Mouse (Mus musculus) forebrain, embryonic 10.5 days (tissue): ENCODE data around the gene Acot8. TPM values are rescaled to one million over a fixed set of nuclear protein-coding genes. Genes with fewer than 3 reads are reported as not detected.
"Not testable (repeated sequence)": the region's sequence is repeated elsewhere in the genome, so short reads cannot be mapped to it uniquely, and the experiment has no call there.

Experiments
- DNase-seq: peaks from one replicate; pipeline ENCODE4 v3.0.0-alpha.2; 2017; ENCODE audit warnings: low spot score; ENCODE audit errors: extremely low spot score
- H3K27ac ChIP-seq: fragments of 300-500 bp; sonication (generic); 2 replicates; pipeline ENCODE4 v1.5.1; 2016; ENCODE audit warnings: mild to moderate bottlenecking
- H3K27me3 ChIP-seq: fragments of 300-500 bp; sonication (generic); 2 replicates; pipeline ENCODE4 v1.6.1; 2016; ENCODE audit warnings: mild to moderate bottlenecking; ENCODE audit not compliant: poor library complexity, severe bottlenecking
- H3K36me3 ChIP-seq: fragments of 300-500 bp; sonication (generic); replicated peaks from 2 replicates; pipeline ENCODE4 v1.6.1; 2016; ENCODE audit warnings: mild to moderate bottlenecking, moderate library complexity
- H3K4me1 ChIP-seq: fragments of 300-500 bp; sonication (generic); 2 replicates; pipeline ENCODE4 v1.6.1; 2016
- H3K4me3 ChIP-seq: fragments of 300-500 bp; sonication (generic); 2 replicates; pipeline ENCODE4 v1.5.1; 2016; ENCODE audit warnings: mild to moderate bottlenecking, moderate library complexity
- H3K9me3 ChIP-seq: fragments of 300-500 bp; sonication (generic); 2 replicates; pipeline ENCODE4 v1.6.1; 2016; ENCODE audit warnings: mild to moderate bottlenecking, moderate library complexity
- WGBS: fragments of 180-500 bp; shearing (Covaris S2); methylation state at CpG from one replicate; pipeline ENCODE4 v1.1.7; 2016; 5-methylcytosine and 5-hydroxymethylcytosine counted together
- polyA plus RNA-seq: library from polyadenylated mRNA; unstranded; fragments of >200 nt; fragmentation: Nextera tagmentation; extraction: Ambion mirVana; gene quantifications from 2 replicates; pipeline ENCODE4 v1.2.1, GENCODE M21; 2016

The Acot8 gene
- polyA plus RNA-seq, 1 experiment from 2014 or later, result 15.3 TPM

DNA sequence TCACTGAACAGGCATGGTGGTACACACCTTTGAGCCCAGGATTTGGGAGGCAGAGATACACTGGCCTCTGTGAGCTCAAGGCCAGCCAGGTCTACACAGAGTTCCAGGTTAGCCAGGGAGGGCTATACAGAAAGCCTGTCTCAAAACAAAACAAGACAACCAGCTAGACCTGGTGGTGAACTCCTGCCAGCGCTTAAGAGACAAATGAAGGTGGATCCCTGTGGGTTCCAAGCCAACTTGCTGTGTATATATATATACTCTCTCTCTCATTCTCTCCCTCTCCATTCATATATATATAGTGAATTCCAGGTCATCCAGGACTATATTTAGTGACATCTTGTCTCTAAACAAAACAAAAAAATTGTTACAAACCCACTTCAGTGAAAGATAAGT, 765 bp downstream of the Acot8 start:
- Histone ChIP-seq H3K27me3 (no peaks in the 10 kb centered on the region), H3K4me1 (peaks cover 26% of the 10 kb centered on the region), H3K36me3 (peaks cover 46% of the 10 kb centered on the region), H3K9me3 (no peaks in the 10 kb centered on the region), H3K27ac (peak overlapping the region; percentile 91), H3K4me3 (peak overlapping the region; percentile 90)
- 60% methylated on average over 1 of the region's 1 CpGs for WGBS
- no peak for DNase-seq

DNA sequence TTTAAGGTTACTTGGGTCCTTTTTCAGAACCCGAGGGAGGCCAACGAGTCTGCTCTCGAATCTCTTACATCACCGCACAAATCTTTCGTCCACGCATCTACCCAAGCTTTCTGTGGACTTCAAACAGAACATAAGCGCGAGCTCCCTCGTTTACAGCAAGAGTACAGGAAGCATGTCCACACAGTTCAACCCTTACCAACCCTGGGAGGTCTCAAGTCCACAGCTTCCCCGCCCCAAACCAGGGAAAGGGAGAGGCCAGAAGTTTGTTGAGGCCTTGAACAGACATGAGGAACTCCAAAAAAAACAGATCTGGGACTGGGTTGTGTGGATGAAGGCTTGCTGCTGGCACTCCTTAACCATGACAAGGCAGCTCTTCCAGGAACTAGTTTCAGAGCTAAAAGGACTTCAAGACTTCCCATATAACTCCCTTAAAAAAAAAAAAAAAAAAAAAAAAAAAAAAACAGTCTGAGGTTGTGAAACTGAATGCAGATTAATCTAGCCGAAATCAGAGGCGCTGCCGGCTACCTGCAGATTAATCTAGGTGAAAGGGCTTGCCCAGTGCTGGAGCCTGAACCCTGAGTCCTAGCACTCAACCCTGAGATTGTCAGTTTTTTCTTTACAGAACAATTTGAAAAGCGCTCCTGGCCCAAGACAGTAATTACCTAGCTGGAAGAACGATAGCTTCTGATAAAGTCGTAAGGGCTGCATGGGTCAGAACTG, 1.3 kb downstream of the Acot8 start:
- H3K4me1 ChIP-seq, result peaks cover 26% of the 10 kb centered on the region
- WGBS, result 94% methylated on average over 16 of the region's 16 CpGs
- H3K36me3 ChIP-seq, result peaks cover 46% of the 10 kb centered on the region
- 0 out of 2 replicates have a peak overlapping the region, but pooled peaks have one; percentile 91 for H3K27ac ChIP-seq
- DNase-seq, result no peak
- H3K27me3 ChIP-seq, result no peaks in the 10 kb centered on the region
- H3K4me3 ChIP-seq, result peak overlapping the region; percentile 90
- no peaks in the 10 kb centered on the region for H3K9me3 ChIP-seq

DNA sequence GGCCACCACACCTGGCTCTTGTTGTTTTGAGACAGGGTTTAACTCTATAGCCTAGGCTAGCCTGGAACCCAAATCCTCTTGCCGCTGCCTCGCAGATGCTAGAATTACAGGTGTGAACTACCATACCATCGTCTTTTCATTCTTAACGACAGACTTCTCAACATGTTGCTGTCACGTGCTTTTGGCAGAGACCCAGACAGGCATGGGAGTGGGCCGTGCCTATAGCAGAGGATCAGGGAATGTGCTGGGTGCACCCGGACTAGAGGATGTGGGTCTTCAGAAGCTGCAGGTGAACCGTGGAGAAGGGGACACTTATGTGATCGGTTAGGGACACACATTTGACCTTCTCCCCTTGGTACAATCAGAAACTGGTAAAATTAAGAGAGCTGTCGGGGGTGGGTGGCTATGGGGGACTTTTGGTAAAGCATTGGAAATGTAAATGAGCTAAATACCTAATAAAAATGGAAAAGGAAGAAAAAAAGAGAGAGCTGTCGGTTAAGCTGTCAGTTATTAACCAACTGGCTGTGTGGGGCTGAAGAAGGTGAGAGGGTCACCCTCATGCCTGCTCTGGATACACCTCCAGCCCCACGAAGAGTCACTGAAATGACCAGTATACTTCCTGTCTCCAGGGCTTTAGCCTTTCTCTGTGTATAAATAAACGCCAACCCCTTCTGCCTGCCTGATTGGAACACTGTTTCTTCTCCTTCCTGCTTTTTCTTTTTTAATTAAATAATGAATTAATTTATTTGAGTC, 4.3 kb downstream of the Acot8 start:
- WGBS, result 93% methylated on average over 13 of the region's 13 CpGs
- Histone ChIP-seq H3K36me3 (peaks cover 72% of the 10 kb centered on the region), H3K9me3 (no peaks in the 10 kb centered on the region), H3K4me3 (no peak overlapping the region), H3K4me1 (peaks cover 14% of the 10 kb centered on the region), H3K27me3 (no peaks in the 10 kb centered on the region), H3K27ac (no peak overlapping the region)
- no peak for DNase-seq

DNA sequence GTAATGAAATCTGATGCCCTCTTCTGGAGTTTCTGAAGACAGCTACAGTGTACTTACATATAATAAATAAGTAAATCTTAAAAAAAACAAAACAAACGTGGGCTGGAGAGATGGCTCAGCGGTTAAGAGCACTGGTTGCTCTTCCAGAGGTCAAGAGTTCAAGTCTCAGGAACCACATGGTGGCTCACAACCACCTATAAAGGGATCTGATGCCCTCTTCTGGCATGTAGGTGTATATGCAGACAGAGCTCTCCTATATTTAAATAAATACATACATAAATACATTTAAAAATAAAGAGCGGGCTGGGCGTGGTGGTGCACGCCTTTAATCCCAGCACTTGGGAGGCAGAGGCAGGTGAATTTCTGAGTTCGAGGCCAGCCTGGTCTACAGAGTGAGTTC, 6.1 kb downstream of the Acot8 start:
- not testable (repeated sequence) for H3K9me3 ChIP-seq, H3K4me1 ChIP-seq, DNase-seq, H3K27ac ChIP-seq, H3K4me3 ChIP-seq, H3K27me3 ChIP-seq
- peaks cover 88% of the 10 kb centered on the region for H3K36me3 ChIP-seq
- WGBS, result 85% methylated on average over 6 of the region's 6 CpGs

DNA sequence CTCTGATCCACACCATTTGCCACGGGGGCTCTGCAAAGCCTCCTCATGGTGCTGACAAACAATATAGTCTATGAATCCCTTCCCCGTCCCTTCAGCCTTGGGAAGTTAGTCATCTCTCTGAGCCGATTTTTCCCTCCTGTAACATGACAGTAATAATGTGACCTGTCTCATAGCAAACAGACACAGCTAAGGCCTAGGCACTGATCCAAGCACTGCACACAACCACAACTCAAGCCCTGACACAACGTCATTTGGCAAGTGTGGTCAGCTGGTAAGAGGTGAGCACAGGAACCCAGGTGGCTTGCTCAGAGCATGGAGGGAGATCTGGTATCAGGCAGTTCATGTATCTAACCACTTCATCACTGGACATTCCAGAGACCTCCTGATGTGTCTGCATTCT, 8.8 kb downstream of the Acot8 start:
- H3K36me3 ChIP-seq, result peaks cover 94% of the 10 kb centered on the region
- H3K4me3 ChIP-seq, result no peak overlapping the region
- H3K27ac ChIP-seq, result no peak overlapping the region
- WGBS, result 87% methylated on average over 4 of the region's 4 CpGs
- H3K27me3 ChIP-seq, result no peaks in the 10 kb centered on the region
- peaks cover 2% of the 10 kb centered on the region; the same call in 1 of the 2 replicates for H3K4me1 ChIP-seq
- DNase-seq, result no peak
- H3K9me3 ChIP-seq, result no peaks in the 10 kb centered on the region

DNA sequence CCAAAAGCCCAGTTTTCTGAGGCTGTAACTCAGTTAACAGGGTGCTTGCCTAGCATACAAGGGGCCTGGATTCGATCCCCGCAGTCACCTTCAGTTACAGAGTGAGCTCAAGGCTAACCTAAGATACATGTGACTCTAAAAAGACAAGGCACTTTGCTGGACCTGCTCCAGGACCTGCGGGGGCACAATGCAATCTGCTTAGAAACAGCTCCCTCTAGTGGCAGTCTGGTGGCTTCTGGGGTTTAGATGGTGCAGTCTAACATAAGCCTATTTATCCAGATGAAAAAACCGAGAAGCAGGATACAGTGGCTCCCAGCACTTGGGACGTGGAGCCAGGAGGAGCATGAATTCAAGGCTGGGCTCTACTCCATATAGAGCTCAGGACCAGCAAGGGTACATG, 10.4 kb downstream of the Acot8 start:
- 44% methylated on average over 5 of the region's 5 CpGs for WGBS
- no peak overlapping the region for H3K27ac ChIP-seq
- H3K9me3 ChIP-seq, result no peaks in the 10 kb centered on the region
- H3K4me3 ChIP-seq, result no peak overlapping the region
- peaks cover 2% of the 10 kb centered on the region; the same call in 1 of the 2 replicates for H3K4me1 ChIP-seq
- H3K27me3 ChIP-seq, result no peaks in the 10 kb centered on the region
- H3K36me3 ChIP-seq, result peaks cover 92% of the 10 kb centered on the region
- peak; percentile 80 for DNase-seq

DNA sequence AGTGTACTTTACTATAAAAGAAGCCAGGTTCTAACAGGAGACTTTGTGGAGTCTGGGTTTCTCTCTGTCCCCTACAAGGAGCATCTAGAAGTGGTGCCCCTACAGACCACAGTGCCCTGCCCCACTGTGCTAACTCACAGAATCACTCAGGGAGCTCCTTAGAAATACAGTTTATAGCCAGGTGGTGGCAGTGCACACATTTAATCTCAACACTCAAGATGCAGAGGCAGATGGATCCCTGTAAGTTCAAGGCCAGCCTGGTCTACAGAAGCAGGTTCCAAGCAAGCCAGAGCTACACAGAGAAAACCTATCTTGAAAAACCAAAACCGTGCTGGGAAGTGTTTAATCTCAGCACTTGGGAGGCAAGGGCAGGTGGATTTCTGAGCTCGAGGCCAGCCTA, 10.9 kb downstream of the Acot8 start:
- Histone ChIP-seq H3K27me3 (no peaks in the 10 kb centered on the region), H3K27ac (no peak overlapping the region), H3K36me3 (peaks cover 90% of the 10 kb centered on the region), H3K4me3 (no peak overlapping the region), H3K4me1 (peaks cover 6% of the 10 kb centered on the region), H3K9me3 (no peaks in the 10 kb centered on the region)
- DNase-seq, result no peak
- WGBS, result 92% methylated on average over 2 of the region's 2 CpGs

DNA sequence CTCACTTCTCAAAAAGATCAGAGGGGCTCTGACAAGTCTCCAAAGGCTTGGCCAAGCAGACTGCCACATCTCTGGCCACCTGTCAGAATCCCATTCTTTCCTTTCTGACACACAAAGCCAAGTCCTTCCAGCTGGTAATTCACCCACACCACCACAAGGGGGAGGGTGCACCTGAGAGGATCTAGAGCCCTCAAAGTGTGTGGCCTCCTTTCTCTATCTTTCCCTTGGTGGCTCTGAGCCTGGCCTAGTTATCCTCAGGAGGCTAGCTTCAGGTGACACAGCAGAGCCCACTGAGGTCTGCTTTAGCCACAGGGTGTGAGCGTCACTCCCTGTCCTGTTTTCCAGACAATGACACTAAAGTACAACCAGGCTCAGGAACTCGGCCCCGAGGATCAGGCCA, 11.4 kb downstream of the Acot8 start:
- Histone ChIP-seq H3K4me1 (peaks cover 11% of the 10 kb centered on the region), H3K36me3 (peaks cover 90% of the 10 kb centered on the region), H3K4me3 (no peak overlapping the region), H3K27me3 (no peaks in the 10 kb centered on the region), H3K9me3 (no peaks in the 10 kb centered on the region), H3K27ac (no peak overlapping the region)
- 90% methylated on average over 3 of the region's 3 CpGs for WGBS
- peak; percentile 44 for DNase-seq

DNA sequence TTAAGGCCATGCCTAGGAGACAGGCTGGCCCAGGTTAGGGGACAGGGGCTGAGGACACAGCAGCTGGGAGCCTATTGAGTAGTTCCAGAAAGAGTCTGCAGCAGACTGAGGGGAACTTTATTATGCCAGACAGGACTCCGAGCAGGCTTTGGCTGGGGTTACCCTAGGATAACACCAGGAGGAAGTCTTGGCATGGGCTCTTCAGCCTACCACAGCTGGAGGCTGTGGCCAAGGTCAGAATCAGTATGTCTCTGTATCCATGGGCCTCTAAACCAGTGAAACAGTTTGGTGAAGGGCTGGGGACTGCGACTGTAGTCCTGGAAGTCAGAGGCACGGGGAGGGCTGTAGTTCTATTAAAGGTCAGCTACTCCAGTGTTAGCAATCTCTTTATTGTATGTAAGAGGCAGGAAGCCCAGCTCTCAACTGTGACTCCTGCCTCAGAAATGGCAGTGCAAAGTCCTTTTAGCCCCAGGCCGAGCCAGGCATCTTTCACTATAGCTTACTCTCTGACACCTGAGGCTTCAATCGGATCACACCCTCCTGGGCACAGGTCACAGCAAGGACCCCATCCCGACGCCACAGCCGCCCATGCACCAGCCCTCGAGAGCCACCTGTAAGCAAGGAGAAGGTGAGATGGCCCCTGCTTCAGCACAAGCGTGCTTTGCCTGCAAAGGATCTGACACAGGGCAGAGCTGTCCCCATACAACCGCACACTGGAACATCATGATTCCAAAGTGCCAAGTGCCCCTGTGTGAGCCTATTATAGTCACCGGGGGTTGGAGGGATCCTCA, 12.1 kb downstream of the Acot8 start:
- Histone ChIP-seq H3K4me3 (no peak overlapping the region), H3K27ac (no peak overlapping the region), H3K9me3 (no peaks in the 10 kb centered on the region), H3K27me3 (no peaks in the 10 kb centered on the region), H3K36me3 (peaks cover 83% of the 10 kb centered on the region), H3K4me1 (peaks cover 12% of the 10 kb centered on the region)
- no peak for DNase-seq
- 94% methylated on average over 12 of the region's 12 CpGs for WGBS

DNA sequence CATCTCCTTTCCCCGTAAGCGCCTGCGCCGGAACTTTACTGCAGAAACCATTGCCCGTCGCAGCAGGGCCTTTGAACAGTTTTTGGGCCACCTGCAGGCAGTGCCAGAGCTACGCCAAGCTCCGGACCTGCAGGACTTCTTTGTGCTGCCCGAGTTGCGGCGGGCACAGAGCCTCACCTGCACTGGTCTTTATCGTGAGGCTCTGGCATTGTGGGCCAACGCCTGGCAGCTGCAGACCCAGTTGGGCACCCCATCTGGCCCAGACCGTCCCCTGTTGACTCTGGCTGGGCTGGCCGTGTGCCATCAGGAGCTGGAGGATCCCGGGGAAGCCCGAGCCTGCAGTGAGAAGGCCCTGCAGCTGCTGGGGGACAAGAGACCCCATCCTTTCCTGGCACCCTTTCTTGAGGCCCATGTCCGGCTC, 12.8 kb downstream of the Acot8 start:
- no peak overlapping the region for H3K4me3 ChIP-seq
- no peaks in the 10 kb centered on the region for H3K9me3 ChIP-seq
- 91% methylated on average over 18 of the region's 18 CpGs for WGBS
- peaks cover 3% of the 10 kb centered on the region for H3K27me3 ChIP-seq
- H3K4me1 ChIP-seq, result peaks cover 15% of the 10 kb centered on the region
- peaks cover 78% of the 10 kb centered on the region for H3K36me3 ChIP-seq
- no peak for DNase-seq
- no peak overlapping the region for H3K27ac ChIP-seq

DNA sequence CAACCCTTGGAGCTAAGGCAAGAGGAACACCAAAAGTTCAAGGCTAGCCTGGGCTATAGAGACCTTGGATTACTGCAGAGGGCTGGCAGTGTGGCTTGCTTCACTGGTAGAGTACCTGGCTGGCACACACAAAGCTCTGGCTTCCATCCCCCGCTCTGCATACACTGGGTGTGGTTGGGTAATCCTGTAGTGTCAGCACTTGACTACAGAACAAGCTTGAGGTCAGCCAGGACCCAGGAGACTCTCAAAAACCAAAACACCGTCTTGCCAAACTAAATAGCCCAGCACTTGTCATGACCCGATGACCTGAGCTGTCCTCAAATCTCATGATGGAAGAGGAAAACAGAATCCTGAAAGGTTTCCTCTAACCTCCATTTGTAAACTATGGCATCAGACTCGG, 14.2 kb downstream of the Acot8 start:
- no peak for DNase-seq

DNA sequence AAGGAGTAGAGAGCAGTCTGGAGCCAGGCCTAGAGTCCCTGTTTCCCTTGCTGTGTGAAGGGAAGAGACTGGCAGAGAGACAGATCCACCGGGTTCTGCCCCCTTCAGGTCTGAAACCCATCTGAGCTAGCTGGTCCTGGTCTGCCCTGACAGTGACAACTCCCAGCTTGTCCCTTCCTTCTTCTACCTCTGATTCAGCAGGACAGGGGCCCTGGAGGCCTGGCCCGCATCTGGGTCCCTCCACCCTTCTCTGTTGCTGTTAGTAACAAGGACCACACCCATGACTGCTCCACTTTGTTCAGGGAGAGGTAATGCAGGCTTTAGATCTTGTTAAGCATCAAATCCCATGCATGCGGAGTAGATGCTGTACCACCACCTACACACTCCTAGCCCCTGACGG, 16.3 kb downstream of the Acot8 start:
- Histone ChIP-seq H3K4me1 (peaks cover 38% of the 10 kb centered on the region), H3K27ac (no peak overlapping the region), H3K9me3 (no peaks in the 10 kb centered on the region), H3K4me3 (no peak overlapping the region), H3K27me3 (peaks cover 24% of the 10 kb centered on the region), H3K36me3 (peaks cover 46% of the 10 kb centered on the region)
- no peak for DNase-seq
- 73% methylated on average over 4 of the region's 4 CpGs for WGBS

More for the DNA sequence above, 14.2 kb downstream of the Acot8 start:
- peaks cover 14% of the 10 kb centered on the region for H3K27me3 ChIP-seq
- no peak overlapping the region for H3K4me3 ChIP-seq
- peaks cover 29% of the 10 kb centered on the region for H3K4me1 ChIP-seq
- peaks cover 64% of the 10 kb centered on the region for H3K36me3 ChIP-seq
- WGBS, result 91% methylated on average over 4 of the region's 4 CpGs
- no peaks in the 10 kb centered on the region for H3K9me3 ChIP-seq
- no peak overlapping the region for H3K27ac ChIP-seq
